Mouse (Mus musculus): ENCODE measurements at regions not wholly inside any gene's neighbourhood (a gene's known extent, or its start where the extent isn't known, plus 50 kb on each side); places are given as distances from the start of the nearest gene placed in this dataset.

- DNase-seq: no peak
These were observed 328.4 kb upstream of the Gm9008 start for GRCm38 (mm10) chr6:76825953-76826352.

- no peak for DNase-seq
These were observed 305.4 kb upstream of the Gm9008 start for GRCm38 (mm10) chr6:76802969-76803368.

GRCm38 (mm10) chr6:76780168-76780567 is 282.6 kb upstream of the Gm9008 start:
- DNase-seq: no peak

- DNase-seq: no peak
These were observed 280.6 kb upstream of the Gm9008 start for GRCm38 (mm10) chr6:76778201-76778600.

GRCm38 (mm10) chr6:76777080-76777479 is 279.5 kb upstream of the Gm9008 start:
- no peak for DNase-seq

GRCm38 (mm10) chr6:76763852-76764251 is 266.3 kb upstream of the Gm9008 start:
- DNase-seq: no peak

GRCm38 (mm10) chr6:76754867-76755266 is 257.3 kb upstream of the Gm9008 start:
- DNase-seq: peak; percentile 5 to 7

Measured in lung, adult 18-20 months (tissue).